Mouse (Mus musculus) spleen, postnatal 14 days (tissue): ENCODE measurements around the gene Tmem60.

Source experiments
- DNase-seq, 2 experiments: peaks; one replicate each; pipeline ENCODE4 v3.0.0; 2021 to 2022; ENCODE audit warnings: low spot score in 2 of 2

Tmem60 gene

GRCm38 (mm10) chr5:20881915-20882800 lies at the start of gene Tmem60, which contains the start of gene Phtf2:
TSS of gene Tmem60 (plus strand) at chr5:20882191.
TSS of gene Phtf2 (minus strand) at chr5:20882124.
- peak; percentile 98 for DNase-seq

DNA sequence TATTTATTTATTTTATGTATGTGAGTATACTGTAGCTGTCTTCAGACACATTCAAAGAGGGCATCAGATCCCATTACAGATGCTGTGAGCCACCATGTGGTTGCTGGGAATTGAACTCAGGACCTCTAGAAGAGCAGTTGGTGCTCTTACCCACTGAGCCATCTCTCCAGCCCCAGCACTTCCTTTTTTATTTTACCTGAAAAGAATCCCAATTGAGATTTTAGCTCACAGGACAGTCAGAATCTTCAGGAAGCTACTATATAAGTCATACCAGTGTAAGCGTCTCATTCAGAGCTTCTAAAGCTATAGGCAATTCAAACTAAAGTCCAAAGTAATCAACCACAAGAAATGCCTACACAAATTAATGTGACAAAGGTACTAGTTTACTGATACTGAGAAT lies 47.6 kb upstream of the Tmem60 start:
- no peak for DNase-seq

DNA sequence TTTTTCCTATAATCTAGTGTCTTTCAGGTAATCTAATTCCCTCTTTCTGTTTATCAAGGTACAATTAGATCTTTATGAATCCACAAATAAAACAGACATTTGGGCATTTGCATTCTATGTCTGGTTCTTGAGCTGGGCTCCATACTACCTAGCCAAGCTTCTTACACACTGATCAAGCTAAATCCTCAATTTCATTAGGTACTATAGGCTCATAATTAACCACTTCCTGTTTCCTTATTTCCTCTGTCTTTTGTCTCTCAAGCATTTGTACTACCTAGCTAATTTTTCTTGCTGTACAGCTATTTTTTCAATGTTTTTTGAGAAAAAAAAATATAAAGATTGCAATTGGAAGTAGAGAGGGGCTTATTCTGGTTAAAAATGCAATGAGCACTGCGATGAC lies 44.9 kb upstream of the Tmem60 start:
- no peak for DNase-seq

- no peak for DNase-seq
These were observed 38.6 kb upstream of the Tmem60 start for GRCm38 (mm10) chr5:20843405-20843804.

GRCm38 (mm10) chr5:20843816-20844215 lies 38.2 kb upstream of the Tmem60 start:
- DNase-seq: no peak

- no peak for DNase-seq
These were observed 35.0 kb upstream of the Tmem60 start for GRCm38 (mm10) chr5:20847010-20847409.

- no peak for DNase-seq
These were observed 26.9 kb upstream of the Tmem60 start for GRCm38 (mm10) chr5:20855066-20855465.

DNA sequence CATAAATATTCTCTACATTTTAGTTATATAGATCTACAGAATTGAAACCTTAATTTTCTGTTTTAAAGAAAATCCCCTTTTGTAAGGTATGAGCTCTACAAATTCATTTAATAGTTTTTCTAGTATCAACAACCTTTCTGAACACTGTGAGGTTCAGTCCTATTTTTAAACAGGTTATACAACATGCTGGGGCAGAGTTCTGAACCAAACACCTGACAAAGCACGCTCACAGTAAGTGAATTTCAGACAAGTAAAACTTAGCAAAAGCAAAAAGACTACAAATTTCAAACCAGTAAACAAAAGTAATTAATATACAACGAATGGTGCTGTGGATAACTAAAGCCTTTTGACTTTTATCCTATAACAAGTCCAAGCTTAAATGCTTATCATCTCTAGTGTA lies 23.6 kb upstream of the Tmem60 start:
- DNase-seq: no peak

GRCm38 (mm10) chr5:20860565-20860964 lies 21.4 kb upstream of the Tmem60 start:
- DNase-seq: no peak

- no peak for DNase-seq
These were observed 20.1 kb upstream of the Tmem60 start for GRCm38 (mm10) chr5:20861901-20862300.

GRCm38 (mm10) chr5:20864216-20864969 lies 17.6 kb upstream of the Tmem60 start:
- no peak for DNase-seq

- no peak for DNase-seq
These were observed 16.7 kb upstream of the Tmem60 start for GRCm38 (mm10) chr5:20865193-20865755.

GRCm38 (mm10) chr5:20873146-20873545 lies 8.8 kb upstream of the Tmem60 start:
- DNase-seq: no peak

DNA sequence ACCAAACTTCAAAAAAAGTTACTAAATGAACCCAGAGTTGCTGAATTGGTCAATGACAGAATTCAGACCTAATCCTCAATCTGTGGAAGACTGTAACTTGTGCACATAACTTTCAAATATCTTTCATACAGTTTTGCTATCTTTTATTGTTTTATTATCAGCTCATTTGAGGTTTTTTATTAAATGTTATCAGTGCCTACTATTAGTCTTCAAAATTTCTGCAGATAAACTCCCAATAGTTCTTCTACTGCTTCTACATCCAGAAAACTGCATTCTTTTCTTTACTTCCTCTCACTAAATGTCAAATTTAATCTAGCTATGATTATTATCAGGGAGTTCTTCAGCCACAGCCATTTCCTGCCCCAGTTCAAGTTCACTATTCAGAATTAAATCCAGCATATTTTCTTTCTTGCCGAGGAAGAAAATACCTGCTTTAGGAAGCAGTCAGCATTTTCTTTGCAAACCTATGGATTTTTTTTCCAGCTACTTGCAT lies 5.0 kb upstream of the Tmem60 start:
- no peak for DNase-seq

DNA sequence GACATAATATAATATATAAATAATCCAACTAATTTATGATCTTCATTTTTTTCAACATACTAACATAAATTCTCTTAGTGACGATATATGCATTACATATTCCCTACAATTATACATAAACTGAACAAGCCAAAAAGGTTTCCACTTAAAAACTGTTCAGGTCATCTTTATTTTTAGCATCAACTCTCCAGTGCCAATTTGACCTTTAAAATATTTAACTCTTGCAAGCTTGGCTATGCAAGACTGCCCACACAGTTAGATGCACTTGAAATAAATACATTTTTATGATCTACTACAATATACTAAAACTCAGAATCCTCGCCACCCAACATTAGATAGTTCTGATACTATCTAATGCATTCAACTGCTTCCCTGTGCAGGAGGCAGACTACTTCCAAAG lies 1.6 kb upstream of the Tmem60 start:
- DNase-seq: no peak

GRCm38 (mm10) chr5:20880797-20881775 lies 905 bp upstream of the Tmem60 start:
- peak; percentile 25 to 48 for DNase-seq

- DNase-seq: no peak
These were observed 2.1 kb downstream of the Tmem60 start for GRCm38 (mm10) chr5:20884036-20884620.

DNA sequence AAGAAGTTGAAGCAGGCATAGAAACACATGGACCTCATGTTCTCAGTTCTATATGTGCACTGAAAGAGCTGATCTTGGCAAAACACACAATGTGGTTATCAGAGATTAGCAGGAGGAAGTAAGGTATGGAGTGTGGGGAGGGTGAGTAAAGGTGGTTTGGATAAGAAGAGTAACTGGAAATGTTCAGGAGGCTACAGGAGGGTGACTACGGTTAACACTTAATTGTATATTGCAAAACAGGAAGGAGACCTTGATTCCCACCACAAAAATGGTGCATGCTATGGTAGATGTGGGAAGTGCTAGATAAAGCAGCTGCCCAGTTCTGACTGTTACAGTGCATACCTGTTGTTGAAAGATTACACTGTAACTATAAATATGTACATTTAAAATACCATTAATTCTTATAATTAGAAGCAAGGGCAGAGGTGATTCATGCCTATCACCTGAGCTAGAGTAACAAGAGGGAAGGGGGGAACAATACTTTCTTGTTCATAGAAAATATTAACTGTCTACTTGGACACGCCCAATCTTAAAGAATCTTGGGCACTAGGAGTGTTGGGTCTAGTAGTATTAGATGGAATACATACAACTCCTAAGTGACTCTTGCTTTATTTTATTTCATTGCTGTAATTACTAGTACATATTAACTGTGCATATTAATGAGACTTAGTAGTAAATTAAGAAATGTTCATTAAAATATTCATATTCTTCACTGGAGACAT lies 15.6 kb downstream of the Tmem60 start:
- DNase-seq: no peak

GRCm38 (mm10) chr5:20904647-20905046 lies 22.7 kb downstream of the Tmem60 start:
- DNase-seq: no peak

- no peak for DNase-seq
These were observed 23.4 kb downstream of the Tmem60 start for GRCm38 (mm10) chr5:20905437-20905836.
